Comparison of ENCODE assay signal across 8 mouse cellular contexts in the genomic region with DNA sequence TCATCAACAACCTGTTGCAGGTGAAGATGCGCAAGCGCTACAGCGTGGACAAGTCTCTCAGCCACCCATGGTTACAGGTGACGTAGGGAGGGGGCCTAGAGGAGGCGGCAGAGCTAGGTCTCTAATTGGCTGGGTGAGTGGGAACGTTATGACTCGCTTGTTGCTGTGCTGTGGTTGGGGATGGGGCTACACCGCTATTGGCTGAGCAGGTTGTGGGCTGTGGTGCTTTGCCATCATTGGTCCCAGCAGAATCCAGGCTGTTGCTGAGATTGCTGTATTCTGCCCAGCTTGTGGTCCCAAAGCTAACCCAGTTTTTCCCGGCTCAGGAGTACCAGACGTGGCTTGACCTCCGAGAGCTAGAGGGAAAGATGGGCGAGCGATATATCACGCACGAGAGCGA. TPM values are rescaled to one million over a fixed set of nuclear protein-coding genes. Genes with fewer than 3 reads are reported as not detected.
A peak's percentile ranks its signal among the peaks of the same experiment; 100 is the strongest.
DNase-seq lines count a peak whose midpoint lies in the region; ATAC-seq and TF ChIP-seq lines count a peak whose summit lies in the region.

No protein-coding gene starts in this region.

- H3K27me3 ChIP-seq in MEL (ENCODE audit: control insufficient read depth in 1 of 2, insufficient read depth in 2 of 2, low read length in 2 of 2): no peaks in the 10 kb centered on the region
- no peaks in the 10 kb centered on the region for H3K27me3 ChIP-seq in forebrain, embryonic 10.5 days (ENCODE audit: poor library complexity, severe bottlenecking)
- no peaks in the 10 kb centered on the region for H3K27me3 ChIP-seq in liver, embryonic 15.5 days
- H3K27me3 ChIP-seq in heart, adult 2 months (ENCODE audit: control insufficient read depth, insufficient read depth, low read length): no peaks in the 10 kb centered on the region

- TF ChIP-seq CTCF in MEL (IDR thresholded peaks at IDR 0.05 in 2 of 3, conservative IDR thresholded peaks at IDR 0.05 in 1 of 3; ENCODE audit: control insufficient read depth in 1 of 3, insufficient read depth in 1 of 3, low read depth in 2 of 3, low read length in 3 of 3, poor library complexity in 1 of 3, severe bottlenecking in 1 of 3): no peak
- TF ChIP-seq CTCF in layer of hippocampus, adult 2 months (conservative IDR thresholded peaks at IDR 0.05): no peak
- TF ChIP-seq CTCF in heart, adult 2 months (IDR thresholded peaks at IDR 0.05): no peak

- no peaks in the 10 kb centered on the region for H3K79me2 ChIP-seq in MEL (ENCODE audit: control insufficient read depth, insufficient read depth, low read length, poor library complexity)
- no peaks in the 10 kb centered on the region for H3K79me2 ChIP-seq in heart, adult 2 months (replicated peaks; ENCODE audit: control insufficient read depth, insufficient read depth, low read length)

- TF ChIP-seq EP300 in MEL (IDR thresholded peaks at IDR 0.05; ENCODE audit: low read depth in 1 of 2, low read length in 2 of 2): no peak
- TF ChIP-seq EP300 in heart, adult 2 months (IDR thresholded peaks at IDR 0.05; ENCODE audit: insufficient read depth, low read depth, low read length): no peak

- no peak overlapping the region for H3K27ac ChIP-seq in MEL (ENCODE audit: control insufficient read depth, low read depth, low read length)
- peak overlapping the region; percentile 77 for H3K27ac ChIP-seq in forebrain, embryonic 10.5 days
- peak overlapping the region; percentile 97 for H3K27ac ChIP-seq in layer of hippocampus, adult 2 months
- H3K27ac ChIP-seq in liver, embryonic 15.5 days (replicated peaks): no peak overlapping the region
- H3K27ac ChIP-seq in heart, adult 2 months: no peak overlapping the region

- no peaks in the 10 kb centered on the region; a peak in 1 of 4 replicates for H3K36me3 ChIP-seq in MEL (ENCODE audit: control insufficient read depth in 1 of 2, insufficient read depth in 2 of 2, low read length in 2 of 2)
- peaks cover 46% of the 10 kb centered on the region for H3K36me3 ChIP-seq in forebrain, embryonic 10.5 days (replicated peaks)
- H3K36me3 ChIP-seq in liver, embryonic 15.5 days (replicated peaks): peaks cover 12% of the 10 kb centered on the region; the same call in 1 of the 2 replicates
- H3K36me3 ChIP-seq in heart, adult 2 months (ENCODE audit: control insufficient read depth, insufficient read depth, low read length): no peaks in the 10 kb centered on the region

- no peak overlapping the region for H3K4me2 ChIP-seq in liver, embryonic 15.5 days

- H3K9me3 ChIP-seq in MEL (replicated peaks; ENCODE audit: insufficient read depth, low read length): no peaks in the 10 kb centered on the region
- H3K9me3 ChIP-seq in forebrain, embryonic 10.5 days: no peaks in the 10 kb centered on the region; the same call in 1 of the 2 replicates
- no peaks in the 10 kb centered on the region for H3K9me3 ChIP-seq in liver, embryonic 15.5 days (replicated peaks)

- H3K9ac ChIP-seq in MEL (ENCODE audit: control insufficient read depth, low read depth, low read length, poor library complexity, severe bottlenecking): no peak overlapping the region
- no peak overlapping the region for H3K9ac ChIP-seq in liver, embryonic 15.5 days
- no peak overlapping the region for H3K9ac ChIP-seq in heart, adult 2 months (ENCODE audit: low read depth, low read length)

- intact Hi-C loops in heart, adult 2 months (cut with DNase I): no loop called here

- DNase-seq in MEL (ENCODE audit: low read depth, low spot score): peak; percentile 26
- DNase-seq in adrenal gland, postnatal 25 days: peak; percentile 51
- DNase-seq in forebrain, embryonic 10.5 days (ENCODE audit: extremely low spot score, low spot score): peak; percentile 77
- DNase-seq in layer of hippocampus, adult 2 months (ENCODE audit: low spot score in 2 of 2): peak; percentile 93 to 99
- peak; percentile 76 for DNase-seq in right cerebral cortex, postnatal 4 days
- DNase-seq in gastrocnemius, adult 18-20 months (ENCODE audit: low spot score): no peak
- no peak for DNase-seq in heart, adult 2 months

- no peak for TF ChIP-seq RAD21 in MEL (IDR thresholded peaks at IDR 0.05; ENCODE audit: low read depth, low read length)

- no peaks in the 10 kb centered on the region for H3K4me1 ChIP-seq in MEL (ENCODE audit: control insufficient read depth in 1 of 2, insufficient read depth in 2 of 2, low read length in 2 of 2)
- peaks cover 19% of the 10 kb centered on the region for H3K4me1 ChIP-seq in forebrain, embryonic 10.5 days
- peaks cover 6% of the 10 kb centered on the region for H3K4me1 ChIP-seq in liver, embryonic 15.5 days (replicated peaks)
- peaks cover 1% of the 10 kb centered on the region; the same call in 1 of the 2 replicates for H3K4me1 ChIP-seq in heart, adult 2 months (ENCODE audit: control insufficient read depth, insufficient read depth, low read length)

- ATAC-seq in liver, embryonic 15.5 days (ENCODE audit: insufficient read depth): peak; percentile 40; the same call in 1 of the 2 replicates

- 6% methylated on average over 16 of the region's 16 CpGs for WGBS in forebrain, embryonic 10.5 days
- 73% methylated on average over 16 of the region's 16 CpGs for WGBS in liver, embryonic 15.5 days (ENCODE audit: insufficient replicate concordance)
- 72% methylated on average over 16 of the region's 16 CpGs for WGBS in heart, adult 2 months

- TF ChIP-seq POLR2A in MEL (IDR thresholded peaks at IDR 0.05; ENCODE audit: control insufficient read depth in 1 of 2, insufficient read depth in 1 of 2, low read depth in 1 of 2, low read length in 2 of 2, poor library complexity in 1 of 2): no peak
- no peak for TF ChIP-seq POLR2A in heart, adult 2 months (IDR thresholded peaks at IDR 0.05; ENCODE audit: insufficient read depth, low read depth, low read length)

- no peak overlapping the region for H3K4me3 ChIP-seq in MEL (ENCODE audit: control insufficient read depth in 1 of 2, insufficient read depth in 1 of 2, low read depth in 2 of 2, low read length in 2 of 2)
- H3K4me3 ChIP-seq in forebrain, embryonic 10.5 days: peak overlapping the region; percentile 48
- H3K4me3 ChIP-seq in layer of hippocampus, adult 2 months: peak overlapping the region; percentile 70
- no peak overlapping the region for H3K4me3 ChIP-seq in liver, embryonic 15.5 days (replicated peaks)
- no peak overlapping the region for H3K4me3 ChIP-seq in heart, adult 2 months

RNA-seq across cellular contexts. Expression of gene Dact3, which starts 5.6 kb away (rescaled TPM):
- total RNA-seq in MEL (2012; rRNA removed): 0.31 and 0.49 TPM in 2 replicates
- polyA plus RNA-seq in MEL (2012; ENCODE audit: insufficient read depth in 1 of 2, insufficient read length in 2 of 2, low read depth in 1 of 2, low replicate concordance in 2 of 2, missing spikeins in 1 of 2): 1 to 10 TPM in 1 of 2 experiments, not detected in 1; 2.1 TPM
- total RNA-seq in adrenal gland, postnatal 25 days (2021): 1.8 and 2.8 TPM in 2 replicates
- polyA plus RNA-seq in forebrain, embryonic 10.5 days (2016; fragmentation: Nextera tagmentation; extraction: Ambion mirVana): 1.9 and 2.2 TPM in 2 replicates
- 100 to 1,000 TPM; 154 to 156 TPM for total RNA-seq in layer of hippocampus, adult 2 months (2021)
- 0.14 and 0.17 TPM in 2 replicates for polyA plus RNA-seq in liver, embryonic 15.5 days (2015; fragmentation: Nextera tagmentation; extraction: Ambion mirVana)
- total RNA-seq in gastrocnemius, adult 18-20 months (2021): 1 to 10 TPM in 1 of 2 experiments, under 1 TPM in 1; 0.89 to 1.6 TPM
- total RNA-seq in heart, adult 2 months (2021): 10 to 100 TPM in 1 of 2 experiments, 1 to 10 TPM in 1; 8.6 to 12.1 TPM
- polyA plus RNA-seq in heart, adult 2 months (2012; rRNA removed): 19.6 and 20.0 TPM in 2 replicates

RNA-seq across cellular contexts. Expression of gene Gng8, which starts 22.1 kb away (rescaled TPM):
- total RNA-seq in MEL (2012; rRNA removed): 0.39 TPM in 1 of 2 replicates, not detected in the other
- 1 to 10 TPM in 1 of 2 experiments, not detected in 1; 2.2 TPM for polyA plus RNA-seq in MEL (2012; ENCODE audit: insufficient read depth in 1 of 2, insufficient read length in 2 of 2, low read depth in 1 of 2, low replicate concordance in 2 of 2, missing spikeins in 1 of 2)
- total RNA-seq in adrenal gland, postnatal 25 days (2021): 0.70 TPM in 1 of 2 replicates, not detected in the other
- 5.5 and 6.6 TPM in 2 replicates for polyA plus RNA-seq in forebrain, embryonic 10.5 days (2016; fragmentation: Nextera tagmentation; extraction: Ambion mirVana)
- 1 to 10 TPM; 1.9 to 4.0 TPM for total RNA-seq in layer of hippocampus, adult 2 months (2021)
- 0.13 TPM in 2 replicates for polyA plus RNA-seq in liver, embryonic 15.5 days (2015; fragmentation: Nextera tagmentation; extraction: Ambion mirVana)
- under 1 TPM; 0.37 to 0.71 TPM for total RNA-seq in gastrocnemius, adult 18-20 months (2021)
- 1 to 10 TPM in 1 of 2 experiments, under 1 TPM in 1; 0.47 to 1.6 TPM for total RNA-seq in heart, adult 2 months (2021)
- 7.4 and 13.1 TPM in 2 replicates for polyA plus RNA-seq in heart, adult 2 months (2012; rRNA removed)

RNA-seq across cellular contexts. Expression of gene Prkd2, which starts 26.8 kb away (rescaled TPM):
- total RNA-seq in MEL (2012; rRNA removed): 2.1 and 2.9 TPM in 2 replicates
- polyA plus RNA-seq in MEL (2012; ENCODE audit: insufficient read depth in 1 of 2, insufficient read length in 2 of 2, low read depth in 1 of 2, low replicate concordance in 2 of 2, missing spikeins in 1 of 2): 1 to 10 TPM in 1 of 2 experiments, not detected in 1; 8.7 TPM
- total RNA-seq in adrenal gland, postnatal 25 days (2021): 17.5 and 23.9 TPM in 2 replicates
- polyA plus RNA-seq in forebrain, embryonic 10.5 days (2016; fragmentation: Nextera tagmentation; extraction: Ambion mirVana): 9.6 and 10.7 TPM in 2 replicates
- total RNA-seq in layer of hippocampus, adult 2 months (2021): 1 to 10 TPM; 6.5 to 7.3 TPM
- 3.2 and 3.8 TPM in 2 replicates for polyA plus RNA-seq in liver, embryonic 15.5 days (2015; fragmentation: Nextera tagmentation; extraction: Ambion mirVana)
- total RNA-seq in gastrocnemius, adult 18-20 months (2021): 1 to 10 TPM; 4.9 to 5.9 TPM
- total RNA-seq in heart, adult 2 months (2021): 10 to 100 TPM; 15.3 to 19.9 TPM
- polyA plus RNA-seq in heart, adult 2 months (2012; rRNA removed): 24.5 and 26.2 TPM in 2 replicates

RNA-seq across cellular contexts. Expression of gene Ptgir, which starts 36.8 kb away (rescaled TPM):
- 19.6 and 22.8 TPM in 2 replicates for total RNA-seq in MEL (2012; rRNA removed)
- 10 to 100 TPM in 1 of 2 experiments, not detected in 1; 23.7 TPM for polyA plus RNA-seq in MEL (2012; ENCODE audit: insufficient read depth in 1 of 2, insufficient read length in 2 of 2, low read depth in 1 of 2, low replicate concordance in 2 of 2, missing spikeins in 1 of 2)
- total RNA-seq in adrenal gland, postnatal 25 days (2021): 1.5 and 1.6 TPM in 2 replicates
- 0.10 TPM in 2 replicates for polyA plus RNA-seq in forebrain, embryonic 10.5 days (2016; fragmentation: Nextera tagmentation; extraction: Ambion mirVana)
- under 1 TPM; 0.10 to 0.20 TPM for total RNA-seq in layer of hippocampus, adult 2 months (2021)
- 1.2 TPM in 2 replicates for polyA plus RNA-seq in liver, embryonic 15.5 days (2015; fragmentation: Nextera tagmentation; extraction: Ambion mirVana)
- 1 to 10 TPM in 1 of 2 experiments, under 1 TPM in 1; 0.39 to 2.2 TPM for total RNA-seq in gastrocnemius, adult 18-20 months (2021)
- total RNA-seq in heart, adult 2 months (2021): 1 to 10 TPM; 1.9 to 2.9 TPM
- 5.2 and 7.4 TPM in 2 replicates for polyA plus RNA-seq in heart, adult 2 months (2012; rRNA removed)

RNA-seq across cellular contexts. Expression of gene Fkrp, which starts 53.0 kb away (rescaled TPM):
- total RNA-seq in MEL (2012; rRNA removed): 12.6 and 15.9 TPM in 2 replicates
- 10 to 100 TPM in 1 of 2 experiments, not detected in 1; 19.2 TPM for polyA plus RNA-seq in MEL (2012; ENCODE audit: insufficient read depth in 1 of 2, insufficient read length in 2 of 2, low read depth in 1 of 2, low replicate concordance in 2 of 2, missing spikeins in 1 of 2)
- total RNA-seq in adrenal gland, postnatal 25 days (2021): 27.5 and 28.2 TPM in 2 replicates
- 26.3 and 27.2 TPM in 2 replicates for polyA plus RNA-seq in forebrain, embryonic 10.5 days (2016; fragmentation: Nextera tagmentation; extraction: Ambion mirVana)
- 10 to 100 TPM; 46.7 to 49.5 TPM for total RNA-seq in layer of hippocampus, adult 2 months (2021)
- polyA plus RNA-seq in liver, embryonic 15.5 days (2015; fragmentation: Nextera tagmentation; extraction: Ambion mirVana): 8.2 and 9.0 TPM in 2 replicates
- total RNA-seq in gastrocnemius, adult 18-20 months (2021): 10 to 100 TPM; 51.7 to 58.0 TPM
- total RNA-seq in heart, adult 2 months (2021): 10 to 100 TPM; 49.5 to 52.8 TPM
- polyA plus RNA-seq in heart, adult 2 months (2012; rRNA removed): 40.3 and 51.3 TPM in 2 replicates

Comparison
In these comparisons a context has a peak if more than half of its experiments do, and no peak if none do; other contexts are left out.
1. DNase-seq: peak in MEL (single experiment), adrenal gland, postnatal 25 days (single experiment), forebrain, embryonic 10.5 days (single experiment), layer of hippocampus, adult 2 months (2 of 2) and right cerebral cortex, postnatal 4 days (single experiment); none in gastrocnemius, adult 18-20 months (single experiment) and heart, adult 2 months (0 of 2).
2. H3K27ac ChIP-seq: peak in forebrain, embryonic 10.5 days (single experiment) and layer of hippocampus, adult 2 months (single experiment); none in MEL (single experiment), liver, embryonic 15.5 days (single experiment) and heart, adult 2 months (single experiment).
3. H3K4me3 ChIP-seq: peak in forebrain, embryonic 10.5 days (single experiment) and layer of hippocampus, adult 2 months (single experiment); none in MEL (0 of 2), liver, embryonic 15.5 days (single experiment) and heart, adult 2 months (single experiment).
4. RNA of gene Dact3, which starts 5.6 kb away (total RNA-seq): 154 to 156 TPM in layer of hippocampus, adult 2 months; 8.6 to 12.1 TPM in heart, adult 2 months, 1.8 to 2.8 TPM in adrenal gland, postnatal 25 days, 0.89 to 1.6 TPM in gastrocnemius, adult 18-20 months and 0.31 to 0.49 TPM in MEL; every median in the first group is over 10 times any median in the second.